Mouse (Mus musculus) cortical plate, adult 2 months (tissue): ENCODE measurements around the gene Copa.

Source experiments
- CTCF ChIP-seq: fragments of 200-500 bp; IDR thresholded peaks from 2 replicates; pipeline ENCODE4 v1.5.1; 2011; ENCODE audit warnings: mild to moderate bottlenecking, control low read depth, low read length; ENCODE audit not compliant: insufficient read depth; ENCODE audit errors: extremely low read depth
- POLR2A ChIP-seq: fragments of 200-500 bp; IDR thresholded peaks from 2 replicates; pipeline ENCODE4 v1.6.1; 2011; ENCODE audit warnings: mild to moderate bottlenecking, low read length, control low read depth; ENCODE audit not compliant: insufficient read depth; ENCODE audit errors: extremely low read depth

DNA sequence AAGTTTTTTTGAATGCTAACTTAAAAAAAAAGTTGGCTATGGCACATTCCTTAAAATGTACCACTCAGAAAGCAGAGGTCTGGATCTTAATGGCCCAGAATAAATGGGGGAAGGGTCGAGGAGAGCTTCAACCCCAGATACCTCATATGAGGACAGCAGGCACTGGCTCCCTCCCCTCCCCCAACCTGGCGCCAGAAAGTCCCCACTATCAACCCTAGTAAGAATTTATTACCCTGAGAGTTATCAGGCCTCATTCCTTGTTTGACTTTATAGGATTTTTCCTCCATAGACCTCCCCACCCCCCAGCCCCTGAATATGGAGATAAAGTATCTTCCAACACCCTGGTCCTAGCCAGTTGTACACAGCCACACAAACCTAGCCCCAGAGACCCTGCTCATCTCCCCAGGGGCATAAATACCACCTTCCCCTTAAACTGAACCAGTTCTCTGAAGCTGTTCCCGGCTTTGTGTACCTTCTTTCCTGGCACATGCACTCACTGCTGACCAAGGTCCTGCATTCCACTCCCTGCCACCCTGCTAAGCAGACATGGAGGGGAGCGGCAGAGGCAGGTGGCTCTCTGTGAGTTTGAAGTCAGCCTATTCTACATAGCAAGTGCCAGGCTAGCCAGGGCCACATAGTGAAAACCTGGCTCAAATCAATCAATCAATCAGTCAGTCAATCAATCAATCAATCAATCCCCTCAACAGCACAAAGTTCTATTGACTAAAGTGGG, 18.9 kb upstream of the Copa start:
- TF ChIP-seq CTCF (no peak), POLR2A (no peak)
